Mouse (Mus musculus): ENCODE measurements around the gene Tedc1. TPM values are rescaled to one million over a fixed set of nuclear protein-coding genes. Genes with fewer than 3 reads are reported as not detected.

Gene Tedc1
- polyA plus RNA-seq (2012; rRNA removed): 12.9 and 18.0 TPM in 2 replicates

- DNase-seq (ENCODE audit: low read depth): peak; percentile 100
Measured at GRCm38 (mm10) chr12:113155887-113156539, at the start of gene Tedc1. Tedc1 (plus strand) TSS chr12:113156421.

GRCm38 (mm10) chr12:113107431-113108124 is 48.6 kb upstream of the Tedc1 start:
- no peak for DNase-seq (ENCODE audit: low read depth)
- TF ChIP-seq POLR2A (IDR thresholded peaks at IDR 0.05; ENCODE audit: borderline replicate concordance, extremely low read depth, insufficient read depth, insufficient read length, poor library complexity, severe bottlenecking) (no peak), CTCF (IDR thresholded peaks at IDR 0.05; ENCODE audit: borderline replicate concordance, extremely low read depth, insufficient read depth, insufficient read length) (no peak)

More at GRCm38 (mm10) chr12:113155887-113156539, at the start of gene Tedc1:
- TF ChIP-seq POLR2A (IDR thresholded peaks at IDR 0.05; ENCODE audit: borderline replicate concordance, extremely low read depth, insufficient read depth, insufficient read length, poor library complexity, severe bottlenecking): peak; percentile 49
- TF ChIP-seq CTCF (IDR thresholded peaks at IDR 0.05; ENCODE audit: borderline replicate concordance, extremely low read depth, insufficient read depth, insufficient read length): peak; percentile 99

GRCm38 (mm10) chr12:113108528-113109283 is 47.5 kb upstream of the Tedc1 start:
- DNase-seq (ENCODE audit: low read depth): no peak
- TF ChIP-seq POLR2A (IDR thresholded peaks at IDR 0.05; ENCODE audit: borderline replicate concordance, extremely low read depth, insufficient read depth, insufficient read length, poor library complexity, severe bottlenecking) (no peak), CTCF (IDR thresholded peaks at IDR 0.05; ENCODE audit: borderline replicate concordance, extremely low read depth, insufficient read depth, insufficient read length) (no peak)

- no peak for DNase-seq (ENCODE audit: low read depth)
- no peak for TF ChIP-seq POLR2A (IDR thresholded peaks at IDR 0.05; ENCODE audit: borderline replicate concordance, extremely low read depth, insufficient read depth, insufficient read length, poor library complexity, severe bottlenecking)
- TF ChIP-seq CTCF (IDR thresholded peaks at IDR 0.05; ENCODE audit: borderline replicate concordance, extremely low read depth, insufficient read depth, insufficient read length): no peak
Measured at GRCm38 (mm10) chr12:113109801-113110200, 46.4 kb upstream of the Tedc1 start.

- no peak for DNase-seq (ENCODE audit: low read depth)
- no peak for TF ChIP-seq POLR2A (IDR thresholded peaks at IDR 0.05; ENCODE audit: borderline replicate concordance, extremely low read depth, insufficient read depth, insufficient read length, poor library complexity, severe bottlenecking)
- TF ChIP-seq CTCF (IDR thresholded peaks at IDR 0.05; ENCODE audit: borderline replicate concordance, extremely low read depth, insufficient read depth, insufficient read length): no peak
Measured at GRCm38 (mm10) chr12:113114141-113114540, 42.1 kb upstream of the Tedc1 start.

- DNase-seq (ENCODE audit: low read depth): no peak
- TF ChIP-seq CTCF (IDR thresholded peaks at IDR 0.05; ENCODE audit: borderline replicate concordance, extremely low read depth, insufficient read depth, insufficient read length) (no peak), POLR2A (IDR thresholded peaks at IDR 0.05; ENCODE audit: borderline replicate concordance, extremely low read depth, insufficient read depth, insufficient read length, poor library complexity, severe bottlenecking) (no peak)
Measured at GRCm38 (mm10) chr12:113114856-113115538, 41.2 kb upstream of the Tedc1 start.

- TF ChIP-seq CTCF (IDR thresholded peaks at IDR 0.05; ENCODE audit: borderline replicate concordance, extremely low read depth, insufficient read depth, insufficient read length) (peak; percentile 88; the same call in 1 of the 2 replicates), POLR2A (IDR thresholded peaks at IDR 0.05; ENCODE audit: borderline replicate concordance, extremely low read depth, insufficient read depth, insufficient read length, poor library complexity, severe bottlenecking) (no peak)
- DNase-seq (ENCODE audit: low read depth): peak; percentile 85
Measured at GRCm38 (mm10) chr12:113119516-113120410, 36.5 kb upstream of the Tedc1 start.

- DNase-seq (ENCODE audit: low read depth): no peak
- no peak for TF ChIP-seq POLR2A (IDR thresholded peaks at IDR 0.05; ENCODE audit: borderline replicate concordance, extremely low read depth, insufficient read depth, insufficient read length, poor library complexity, severe bottlenecking)
- no peak for TF ChIP-seq CTCF (IDR thresholded peaks at IDR 0.05; ENCODE audit: borderline replicate concordance, extremely low read depth, insufficient read depth, insufficient read length)
Measured at GRCm38 (mm10) chr12:113124726-113125125, 31.5 kb upstream of the Tedc1 start.

- no peak for DNase-seq (ENCODE audit: low read depth)
- TF ChIP-seq CTCF (IDR thresholded peaks at IDR 0.05; ENCODE audit: borderline replicate concordance, extremely low read depth, insufficient read depth, insufficient read length): no peak
- no peak for TF ChIP-seq POLR2A (IDR thresholded peaks at IDR 0.05; ENCODE audit: borderline replicate concordance, extremely low read depth, insufficient read depth, insufficient read length, poor library complexity, severe bottlenecking)
Measured at GRCm38 (mm10) chr12:113130732-113131131, 25.5 kb upstream of the Tedc1 start.

- TF ChIP-seq CTCF (IDR thresholded peaks at IDR 0.05; ENCODE audit: borderline replicate concordance, extremely low read depth, insufficient read depth, insufficient read length) (no peak), POLR2A (IDR thresholded peaks at IDR 0.05; ENCODE audit: borderline replicate concordance, extremely low read depth, insufficient read depth, insufficient read length, poor library complexity, severe bottlenecking) (no peak)
- DNase-seq (ENCODE audit: low read depth): no peak
Measured at GRCm38 (mm10) chr12:113131601-113132000, 24.6 kb upstream of the Tedc1 start.

Data from brain, embryonic 14.5 days (tissue).